Mouse (Mus musculus) layer of hippocampus, adult 9-10 months (tissue): Measurements from ENCODE around the gene Syt7.

Experiments
- DNase-seq: peaks from one replicate; pipeline ENCODE4 v3.0.0; 2022; ENCODE audit warnings: low spot score

Gene Syt7

DNA sequence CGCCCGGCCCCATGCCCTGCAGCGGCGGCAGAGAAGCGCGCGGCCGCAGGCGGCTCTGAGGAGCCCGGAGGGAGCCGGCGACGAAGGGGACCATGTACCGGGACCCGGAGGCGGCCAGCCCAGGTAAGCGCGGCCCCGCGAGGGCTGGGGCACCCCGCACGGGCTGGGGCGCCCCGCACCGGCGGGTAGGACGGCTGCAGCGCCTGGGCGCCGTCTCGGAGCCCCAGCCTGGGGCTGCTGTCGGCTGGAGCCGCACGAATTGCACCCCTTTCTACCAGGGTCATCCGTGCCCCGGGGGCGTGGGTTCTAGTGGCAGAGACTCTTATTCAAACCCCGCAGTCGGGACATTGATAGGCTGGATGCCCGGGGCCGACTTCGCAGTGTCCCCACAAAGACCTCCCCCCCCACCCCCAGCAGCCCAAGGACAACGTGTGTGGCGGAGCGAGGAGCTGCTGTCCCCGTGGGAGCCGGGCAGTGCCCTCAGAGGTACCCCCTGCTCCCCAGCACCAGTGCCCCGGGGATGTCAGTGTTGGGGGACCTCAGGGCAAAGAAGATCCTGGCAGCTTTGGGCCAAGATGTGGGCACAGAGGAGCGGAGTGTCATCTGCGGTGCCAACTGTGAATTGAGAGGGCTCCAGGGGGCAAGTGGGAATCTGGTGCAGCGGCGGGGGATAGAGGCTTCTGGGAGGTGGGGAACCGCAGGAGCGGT, 655 bp downstream of the Syt7 start:
- DNase-seq, result no peak

DNA sequence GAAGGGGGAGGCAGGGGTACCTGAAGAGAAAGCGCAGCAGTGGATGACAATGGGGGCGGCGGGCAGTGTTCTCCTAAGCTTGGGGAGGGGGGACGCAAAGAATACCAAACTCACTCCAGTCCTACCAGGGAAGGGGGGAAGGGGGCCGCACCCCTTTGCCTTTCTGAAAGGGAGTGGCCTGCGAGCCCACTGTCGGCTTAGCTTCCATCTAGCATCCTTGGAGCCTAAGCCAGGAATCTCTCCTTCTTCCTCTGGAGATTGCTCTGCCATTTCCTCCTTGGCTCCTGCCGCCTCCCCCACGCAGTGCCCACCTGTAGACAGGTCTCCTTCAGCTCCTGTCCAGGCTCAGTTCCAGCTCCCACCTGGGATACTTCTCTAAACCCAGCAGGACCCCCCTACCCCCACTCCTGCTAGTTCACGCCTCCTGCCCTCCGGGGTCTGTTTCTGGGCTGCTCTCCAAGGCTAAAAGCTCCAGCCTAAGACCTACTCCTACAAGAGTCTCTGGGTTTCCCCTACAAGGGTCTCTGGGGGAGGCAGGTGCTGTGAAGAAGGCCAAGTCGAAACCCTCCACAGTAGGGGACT, 1.3 kb downstream of the Syt7 start:
- no peak for DNase-seq

DNA sequence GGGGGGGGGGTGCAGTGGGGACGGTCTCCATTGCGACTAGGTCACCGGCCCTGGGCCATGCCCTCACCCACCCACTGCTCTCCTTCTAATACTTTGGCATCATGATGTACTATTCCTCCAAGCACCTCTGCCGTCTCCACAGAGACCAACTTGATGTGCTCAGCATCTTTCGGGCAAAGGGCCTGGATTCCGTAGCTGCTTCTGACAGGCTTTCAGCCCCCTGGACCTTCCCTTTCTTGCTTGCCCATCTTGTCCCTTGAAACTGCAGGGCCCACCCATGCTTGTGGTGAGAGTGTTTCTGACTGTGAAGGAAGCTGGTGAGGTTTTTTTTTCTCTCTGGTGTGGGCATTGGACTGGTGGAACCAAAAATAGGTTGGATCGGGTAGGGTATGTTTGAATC, 2.1 kb downstream of the Syt7 start:
- DNase-seq, result no peak

DNA sequence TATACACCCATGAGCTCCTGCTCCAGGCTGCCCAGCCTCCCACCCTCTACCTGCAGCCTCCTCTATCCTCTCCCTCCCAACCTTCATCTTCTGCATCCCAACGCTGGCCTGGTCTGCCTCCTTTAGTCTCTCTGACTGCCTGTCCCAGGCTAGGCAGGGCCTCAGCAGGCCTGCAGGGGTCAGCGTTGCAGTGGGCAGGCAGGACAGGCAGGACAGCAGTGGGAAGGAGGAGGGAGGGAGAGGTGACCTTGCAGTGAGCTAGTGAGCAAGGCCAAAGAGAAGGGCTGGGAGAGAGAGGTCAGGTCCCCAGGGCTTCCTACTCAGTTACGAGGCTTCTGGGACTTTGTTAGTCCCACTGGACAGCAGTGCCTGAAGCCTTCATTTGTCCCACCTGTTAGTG, 3.1 kb downstream of the Syt7 start:
- no peak for DNase-seq

DNA sequence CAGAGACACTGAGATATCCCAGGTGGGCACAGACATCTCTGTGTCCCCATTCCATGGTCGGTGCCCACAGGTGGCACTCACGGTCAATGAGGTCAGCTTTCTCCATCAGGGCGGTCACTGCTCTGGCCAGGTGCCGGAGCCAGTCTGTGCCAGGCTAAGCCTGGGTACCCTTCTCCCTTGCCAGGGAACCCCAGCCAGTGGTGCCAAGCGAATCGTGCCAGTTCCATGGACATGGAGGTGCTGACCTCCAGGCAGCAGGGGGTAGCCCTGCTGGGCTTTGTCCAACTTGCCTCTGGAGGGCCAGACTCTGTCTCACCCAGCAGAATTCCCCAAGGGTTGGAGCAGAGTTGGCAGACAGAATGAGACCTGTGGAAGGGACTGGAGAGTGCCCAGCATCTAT, 4.6 kb downstream of the Syt7 start:
- DNase-seq, result no peak

DNA sequence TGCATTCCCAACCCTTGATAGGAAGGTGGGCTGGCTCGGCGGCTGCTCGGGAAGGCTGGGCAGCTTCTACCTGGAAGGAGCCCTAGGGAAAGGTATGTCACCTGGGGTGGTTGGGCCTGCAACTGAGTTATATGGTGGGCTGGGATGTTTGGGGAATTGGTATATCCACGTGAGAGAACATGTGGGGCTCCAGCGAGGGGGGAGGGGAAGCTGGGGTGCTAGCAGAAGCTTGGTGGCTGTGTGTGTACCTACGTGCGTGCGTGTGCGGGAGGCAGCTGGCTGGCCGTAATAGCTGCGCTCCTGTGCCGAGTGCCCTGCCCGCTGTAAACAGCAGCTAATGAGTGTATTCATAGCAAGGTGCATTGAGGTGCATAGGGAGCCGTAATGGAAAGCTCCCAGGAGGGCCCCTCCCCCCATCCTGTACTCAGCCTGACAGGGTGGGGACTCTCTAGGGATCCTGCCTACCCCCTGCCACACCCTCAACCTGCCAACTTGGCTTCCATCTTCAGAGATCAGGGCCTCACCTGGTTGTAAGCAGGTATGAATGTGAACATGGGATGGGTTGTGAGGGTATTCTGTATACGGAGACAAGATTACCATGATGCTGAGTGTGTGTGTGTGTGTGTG, 5.1 kb downstream of the Syt7 start:
- no peak for DNase-seq

DNA sequence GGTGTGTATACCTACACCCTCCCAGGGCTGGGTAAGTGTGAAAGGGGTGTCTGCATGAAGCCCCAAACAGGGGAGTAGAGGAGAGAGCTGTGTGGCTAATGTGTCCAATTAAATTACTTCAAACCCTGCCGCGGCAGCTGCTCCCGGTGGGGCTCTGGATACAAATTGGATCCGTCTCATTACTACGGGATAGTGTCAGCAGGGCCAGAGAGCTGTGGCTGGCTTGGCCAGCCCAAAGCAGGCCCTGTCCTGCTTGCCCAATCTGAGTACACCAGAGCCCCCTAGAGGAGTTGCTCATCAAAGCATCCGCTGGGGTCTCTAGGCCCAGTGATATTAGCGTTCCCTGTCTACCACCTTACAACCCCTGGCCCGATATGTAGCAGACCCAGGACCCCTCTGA, 6.3 kb downstream of the Syt7 start:
- DNase-seq, result no peak

DNA sequence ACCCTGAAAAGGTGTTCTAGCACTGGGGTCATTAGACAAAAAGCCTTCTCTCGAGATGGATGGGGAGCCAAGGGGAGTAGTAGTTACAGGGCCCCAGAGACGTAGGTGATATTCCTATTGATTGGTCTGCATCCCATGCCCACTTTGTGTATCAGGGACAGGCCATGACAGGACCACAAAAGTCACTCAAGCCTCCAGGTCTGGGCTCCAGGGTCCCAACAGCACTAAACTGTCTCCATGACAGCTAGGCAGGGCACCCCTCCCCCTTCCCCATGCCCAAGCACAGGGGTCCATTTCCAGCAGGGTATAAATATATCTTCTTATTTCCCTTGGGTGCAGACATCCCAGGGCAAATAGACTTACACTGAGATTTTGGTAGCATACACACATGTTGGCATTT, 8.1 kb downstream of the Syt7 start:
- no peak for DNase-seq

DNA sequence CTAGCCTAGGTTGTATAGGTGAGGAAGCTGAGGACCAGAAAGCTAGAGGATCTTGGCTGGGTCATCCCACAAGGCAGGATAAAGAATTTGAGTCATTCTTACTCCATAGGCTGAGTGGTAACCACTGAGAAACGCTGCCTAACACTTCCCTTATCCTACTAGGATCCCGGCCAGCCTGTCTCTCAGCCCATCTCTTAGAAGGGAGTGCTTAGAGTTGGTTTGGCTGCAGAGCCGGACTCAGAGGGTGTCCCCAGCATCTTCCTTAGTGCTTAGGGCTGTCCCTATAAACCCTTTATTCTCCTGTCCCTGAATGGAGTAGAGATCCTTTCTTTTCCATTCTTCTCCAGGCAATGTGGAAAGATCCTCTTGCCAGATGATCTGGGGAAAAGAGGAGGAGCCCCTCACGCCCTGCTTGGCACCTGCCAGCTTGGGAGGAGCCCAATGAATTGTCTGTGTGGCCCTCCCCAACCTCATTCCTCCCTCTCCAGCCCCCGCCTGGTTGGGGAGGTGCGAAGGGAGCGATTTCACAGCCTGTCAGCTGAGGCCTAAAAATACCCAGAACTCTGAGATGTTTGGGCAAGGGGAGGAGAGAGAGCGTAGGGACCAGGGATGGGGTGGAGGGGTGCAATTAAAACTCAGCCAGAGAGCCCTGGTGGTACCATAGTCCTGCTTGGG, 8.7 kb downstream of the Syt7 start:
- no peak for DNase-seq

DNA sequence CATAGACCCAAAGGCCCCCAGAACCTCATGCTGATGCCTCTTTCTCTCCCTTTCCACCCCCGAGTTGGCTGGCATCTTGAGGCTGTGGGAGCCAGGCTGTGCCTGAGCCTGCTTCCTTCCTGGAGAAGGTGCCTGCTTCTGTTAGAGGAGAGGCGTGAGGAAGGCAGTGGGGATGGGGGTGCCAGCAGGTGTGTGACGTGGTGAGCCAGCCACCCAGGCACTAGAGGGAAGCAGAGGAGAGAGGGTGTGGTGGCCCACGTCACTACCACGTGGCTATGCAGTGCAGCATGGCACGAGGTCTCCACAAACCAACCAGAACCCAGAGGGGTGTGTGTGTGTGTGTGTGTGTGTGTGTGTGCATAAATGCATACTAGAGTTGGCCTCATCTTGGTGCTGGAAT, 9.4 kb downstream of the Syt7 start:
- DNase-seq, result no peak

DNA sequence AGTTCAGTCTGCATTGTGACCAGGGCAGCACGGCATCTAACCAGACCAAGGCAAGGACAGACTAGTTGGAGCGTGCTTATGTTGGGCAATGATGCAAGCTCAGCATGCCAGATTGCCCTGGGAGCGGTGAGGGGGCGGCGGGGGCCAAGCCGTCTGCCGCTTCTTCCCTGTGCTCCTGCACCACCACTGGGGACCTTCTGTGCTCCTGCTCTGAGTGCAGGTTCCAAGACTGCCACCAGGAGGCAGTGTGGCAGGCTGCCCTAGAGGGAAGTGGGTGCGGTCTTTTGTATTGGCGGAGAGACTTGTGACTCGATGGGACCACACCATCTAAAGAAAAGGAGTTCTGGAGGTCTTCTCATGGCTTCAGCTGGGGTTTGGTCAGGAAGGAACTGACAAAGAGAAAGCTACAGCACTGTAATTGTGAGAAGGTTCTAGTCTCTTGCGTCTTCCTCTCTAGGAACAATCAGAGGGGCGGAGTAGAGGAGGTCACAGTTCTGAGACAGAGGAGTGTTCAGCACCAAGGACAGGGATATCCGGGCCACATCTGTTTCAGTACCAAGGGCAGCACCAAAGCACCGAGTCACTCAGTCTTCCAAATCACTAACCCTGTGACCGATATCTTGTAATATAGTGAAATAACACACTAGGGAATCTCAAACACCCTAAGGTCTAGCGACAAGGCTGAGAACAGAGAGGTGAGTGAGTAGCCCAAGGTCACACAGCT, 14.0 kb downstream of the Syt7 start:
- peak; percentile 53 for DNase-seq

DNA sequence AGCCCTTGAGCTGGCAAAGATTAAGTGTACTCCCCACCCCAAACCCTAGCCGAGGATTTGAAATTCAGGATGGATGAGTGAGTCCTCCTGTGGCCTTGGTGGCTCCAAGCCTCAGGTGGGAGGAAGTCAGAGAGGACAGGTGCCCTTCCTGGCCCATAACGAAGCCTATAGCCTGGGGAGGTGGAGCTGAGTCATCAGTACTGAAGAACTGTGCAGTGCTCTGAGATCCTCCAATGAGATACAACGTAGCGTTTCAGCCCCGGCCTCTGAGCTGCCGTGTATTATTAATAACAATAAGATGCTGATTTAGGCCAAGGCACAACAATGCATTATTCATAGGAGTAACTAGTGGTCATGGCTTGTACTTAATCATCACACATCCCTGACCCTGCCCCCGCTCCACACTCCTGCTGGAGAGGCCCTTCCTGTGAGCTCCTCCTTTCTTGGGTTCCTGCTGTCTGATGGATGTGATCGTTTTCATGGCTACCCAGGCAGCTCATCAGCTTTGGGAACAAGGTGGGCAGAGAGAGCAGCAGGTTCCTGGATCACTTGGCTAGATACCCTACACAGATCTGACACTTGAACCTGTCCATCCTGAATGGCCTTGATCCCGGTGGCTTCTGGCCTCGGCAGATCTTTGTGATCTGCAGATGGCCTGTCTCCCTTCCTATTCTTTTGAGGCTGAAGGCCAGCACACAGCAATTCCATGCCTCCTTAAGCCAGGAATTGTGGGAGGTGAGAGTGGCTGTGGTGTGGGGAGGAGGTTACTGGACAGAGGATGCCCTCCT, 14.9 kb downstream of the Syt7 start:
- no peak for DNase-seq

DNA sequence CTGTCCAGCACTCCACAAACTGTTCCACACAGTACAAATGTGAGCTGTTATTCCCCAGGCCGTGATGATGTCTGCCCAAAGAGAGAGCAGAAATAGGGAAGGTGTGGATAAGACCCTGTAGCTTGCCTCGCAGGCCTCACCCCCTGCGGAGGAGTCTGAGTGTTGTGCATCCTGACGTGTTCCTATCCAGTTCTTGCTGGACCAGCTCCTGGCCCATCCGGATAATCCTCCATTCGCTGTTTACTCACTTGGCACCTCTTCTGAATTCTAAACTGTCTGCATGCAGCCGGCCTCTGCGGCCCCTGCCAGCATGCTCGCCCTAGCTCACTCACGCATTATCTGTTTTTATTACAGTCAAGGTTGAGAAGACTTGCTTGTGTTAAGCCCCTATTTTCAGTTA, 15.5 kb downstream of the Syt7 start:
- DNase-seq, result no peak

DNA sequence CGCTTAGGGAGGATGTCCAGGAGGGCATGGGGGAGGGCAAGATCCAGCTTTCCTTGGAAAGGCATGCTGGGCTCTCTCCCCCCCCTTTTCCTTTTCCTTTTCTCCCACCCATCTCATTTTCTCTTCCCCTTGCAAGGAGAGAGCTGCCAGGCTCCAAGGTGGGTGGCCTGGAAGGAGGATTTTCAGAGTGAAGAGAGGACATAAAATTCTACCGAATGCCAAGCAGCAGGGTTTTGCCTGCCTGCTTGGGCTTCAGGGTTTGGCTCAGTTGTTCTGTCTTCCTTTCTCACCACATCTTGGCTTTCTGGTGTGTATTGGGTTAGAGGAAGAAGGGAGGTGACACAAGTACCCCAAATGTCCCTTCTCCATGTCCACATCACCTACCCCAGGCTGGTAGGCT, 16.0 kb downstream of the Syt7 start:
- no peak for DNase-seq

DNA sequence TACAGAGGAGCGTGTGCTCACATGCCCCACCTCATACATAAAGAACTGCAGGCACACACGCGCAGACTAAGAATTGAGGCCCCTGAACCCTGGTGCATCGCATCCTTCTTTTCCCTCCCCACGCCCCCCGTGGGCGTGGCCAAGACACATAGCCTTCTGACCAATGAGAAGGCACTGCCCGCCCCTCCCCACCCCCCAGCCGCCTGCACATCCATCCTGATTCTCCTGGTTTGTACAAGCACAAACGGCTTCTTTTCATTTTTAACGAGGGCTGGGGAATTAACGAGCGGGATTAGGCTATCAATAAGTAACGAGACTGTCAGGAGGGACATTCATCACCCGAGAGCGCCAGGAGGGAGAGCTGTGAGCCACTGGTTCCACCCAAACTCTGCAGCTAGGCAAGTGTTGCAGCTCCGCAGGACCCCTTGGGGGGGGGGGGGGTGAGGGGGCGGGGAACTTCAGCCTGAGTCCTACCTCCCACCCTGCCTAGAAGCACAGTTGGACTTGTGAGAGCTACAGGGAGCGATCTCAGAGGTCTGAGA, 24.9 kb downstream of the Syt7 start:
- DNase-seq, result no peak

DNA sequence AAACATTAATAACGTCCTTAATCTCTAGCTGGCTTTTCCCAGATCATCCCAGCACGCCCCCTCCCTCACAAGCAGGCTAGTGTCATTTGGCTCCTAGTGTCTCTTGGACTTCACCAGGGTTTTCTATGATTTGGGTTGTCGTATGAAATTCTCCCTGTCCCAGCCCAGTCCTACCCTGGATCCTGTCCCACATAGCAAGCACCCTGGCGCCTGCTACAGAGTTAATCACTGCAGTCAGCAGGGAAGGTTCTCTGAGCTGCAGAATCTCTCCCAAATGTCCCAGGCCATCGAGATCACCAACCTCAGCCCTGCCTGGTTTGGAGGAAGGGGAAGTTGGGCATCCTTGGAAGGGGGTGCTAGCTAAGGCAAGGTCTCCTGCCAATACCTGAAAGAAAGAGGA, 26.6 kb downstream of the Syt7 start:
- no peak for DNase-seq

DNA sequence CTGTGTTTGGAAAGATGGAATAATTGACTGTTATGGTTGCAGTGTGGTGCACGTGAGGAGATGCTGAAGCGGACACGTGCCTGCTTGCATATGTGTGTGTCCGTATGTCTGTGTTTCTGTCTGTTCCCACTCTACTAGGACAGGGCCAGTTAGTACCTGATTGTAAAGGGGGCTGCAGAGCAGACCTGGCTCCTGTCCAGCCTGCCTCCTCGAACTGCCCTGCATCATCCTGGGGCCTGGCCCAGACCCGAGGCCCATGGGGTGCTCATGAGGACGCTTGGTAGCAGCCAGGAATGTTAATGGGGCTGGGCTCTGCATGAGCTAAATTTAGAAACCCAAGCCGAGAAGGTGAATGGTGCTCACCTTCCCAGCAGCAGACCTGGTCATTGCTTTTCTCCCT, 28.0 kb downstream of the Syt7 start:
- no peak for DNase-seq

DNA sequence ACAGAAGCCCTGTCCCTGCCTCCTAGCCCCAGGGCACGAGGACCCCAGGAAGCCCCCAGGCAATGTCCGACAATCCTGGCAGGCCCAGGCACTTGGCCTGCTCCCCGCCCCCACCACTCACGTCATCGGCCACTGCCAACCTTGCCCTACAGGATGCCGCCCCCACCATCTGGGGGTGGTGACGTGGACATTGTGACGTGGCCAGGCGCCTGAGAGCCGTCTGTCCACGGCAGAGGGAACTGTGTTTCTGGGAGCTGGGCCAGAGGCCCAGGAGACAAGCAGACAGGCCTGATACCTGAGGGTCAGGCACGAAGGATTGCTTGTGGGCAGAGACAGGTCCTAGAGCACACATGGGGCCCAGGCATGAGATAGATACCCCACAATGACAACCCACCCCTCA, 28.5 kb downstream of the Syt7 start:
- DNase-seq, result no peak

DNA sequence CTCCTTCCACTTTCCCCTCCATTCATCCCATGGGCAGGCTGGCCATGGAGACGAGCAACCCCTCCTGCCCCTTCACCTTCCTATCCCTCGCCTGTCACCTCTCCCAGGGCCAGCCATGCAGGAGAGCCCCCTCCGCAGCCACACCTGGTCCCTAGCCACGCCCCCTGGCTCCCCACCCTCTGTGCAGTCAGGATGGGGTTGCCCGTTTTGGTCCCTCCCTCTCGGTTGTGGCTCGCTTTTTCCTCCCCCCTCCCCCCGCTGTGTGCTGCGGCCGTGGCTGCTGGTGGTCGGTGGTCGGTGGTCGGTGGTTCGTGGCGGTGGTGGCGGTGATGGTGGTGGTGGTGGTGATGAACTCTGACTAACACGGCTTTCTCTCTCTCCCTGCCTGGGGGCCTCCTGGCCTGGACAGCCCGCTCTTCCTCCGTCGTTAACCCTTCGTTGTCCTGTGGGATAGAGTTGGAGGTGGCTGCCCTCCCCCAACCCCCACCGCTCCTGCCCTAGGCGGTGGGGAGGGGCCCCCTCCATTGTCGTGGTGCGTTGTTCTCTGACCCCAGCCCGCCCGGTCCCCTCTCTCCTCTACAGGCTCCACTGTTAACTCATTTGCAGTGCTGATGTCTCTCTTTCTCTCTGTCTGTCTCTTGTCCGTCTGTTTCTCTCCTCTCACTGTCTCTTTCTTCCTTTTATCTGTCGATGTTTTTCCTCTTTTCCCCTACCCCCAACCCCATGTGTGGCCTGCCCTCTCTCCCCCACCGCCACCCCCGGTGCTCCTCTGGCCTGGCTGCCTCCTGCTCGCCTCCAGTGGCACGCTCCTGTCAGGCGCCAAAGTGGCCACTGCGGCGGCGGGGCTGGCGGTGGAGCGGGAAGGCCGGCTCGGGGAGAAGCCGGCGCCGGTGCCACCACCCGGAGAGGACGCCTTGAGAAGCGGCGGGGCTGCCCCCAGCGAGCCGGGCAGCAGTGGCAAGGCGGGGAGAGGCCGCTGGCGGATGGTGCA, 33.4 kb downstream of the Syt7 start:
- DNase-seq, result no peak

DNA sequence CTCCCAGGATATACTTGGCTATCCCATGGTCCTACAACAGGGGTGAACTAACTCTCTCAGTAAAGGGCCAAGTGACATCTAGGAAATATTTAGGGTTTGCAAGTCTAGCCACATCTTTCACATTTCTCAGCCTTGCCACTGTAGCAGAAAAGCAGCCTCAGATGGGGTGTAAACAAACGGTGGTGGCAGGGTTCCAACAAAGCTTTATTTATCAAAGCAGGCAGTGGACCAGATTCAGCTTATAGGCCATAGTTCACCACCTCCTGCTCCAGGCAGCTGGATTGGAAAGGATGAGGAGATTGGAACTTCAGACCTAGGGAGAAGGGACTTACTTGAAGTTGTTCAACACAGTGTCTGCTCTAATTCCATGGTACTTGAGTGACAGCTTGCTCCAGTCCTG, 35.9 kb downstream of the Syt7 start:
- DNase-seq, result no peak
